Mouse (Mus musculus): ENCODE data around the gene Pdpk1.

- TF ChIP-seq POLR2A (IDR thresholded peaks at IDR 0.05; ENCODE audit: borderline replicate concordance, control insufficient read depth, low read depth, low read length) (no peak), CTCF (IDR thresholded peaks at IDR 0.05; ENCODE audit: control insufficient read depth, insufficient read depth, low read length) (no peak)
Measured at GRCm38 (mm10) chr17:24193769-24194168, 43.0 kb upstream of the Pdpk1 start.
